Mouse (Mus musculus): ENCODE results near the gene Polq. TPM values are rescaled to one million over a fixed set of nuclear protein-coding genes. Genes with fewer than 3 reads are reported as not detected.
A peak's percentile ranks its signal among the peaks of the same experiment; 100 is the strongest.

Gene Polq
- total and polyA plus RNA-seq, 3 experiments = 19.1 to 27.0 (median 23.6) TPM

DNA sequence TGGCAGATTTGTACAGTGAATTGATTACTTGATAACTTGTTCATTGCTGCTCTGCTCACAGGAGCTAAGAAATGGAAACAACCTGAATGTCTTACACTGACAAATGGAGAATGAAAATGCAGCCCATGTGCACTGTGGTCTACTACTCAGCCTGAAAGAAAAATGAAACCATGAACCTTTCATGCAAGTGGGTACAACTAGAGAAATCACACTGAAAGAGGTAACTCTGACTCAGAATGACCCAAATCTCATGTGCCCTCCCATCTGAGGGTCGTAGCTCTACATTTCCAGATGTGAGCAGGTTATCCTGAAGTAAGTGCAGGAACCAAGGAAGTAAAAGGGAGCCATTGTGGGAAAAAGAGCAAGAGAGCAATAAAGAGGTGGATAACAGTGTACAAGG is 27.8 kb upstream of the Polq start:
- Histone ChIP-seq H3K9ac (ENCODE audit: insufficient read depth, low read depth) (no peak overlapping the region), H3K79me2 (replicated peaks; ENCODE audit: control insufficient read depth, extremely low read depth, insufficient read depth, poor library complexity, severe bottlenecking) (no peaks in the 10 kb centered on the region), H3K36me3 (replicated peaks in 1 of 2; ENCODE audit: control insufficient read depth in 1 of 2, insufficient read depth in 1 of 2, low read length in 1 of 2) (peaks cover 0 to 12% of the 10 kb centered on the region in 2 experiments), H3K9me3 (replicated peaks; ENCODE audit: low read length) (peaks cover 6% of the 10 kb centered on the region), H3K4me3 (replicated peaks in 1 of 3; ENCODE audit: low read depth in 2 of 3, low read length in 2 of 3, poor library complexity in 1 of 3) (no peak overlapping the region), H3K27ac (ENCODE audit: insufficient read depth, low read depth) (no peak overlapping the region), H3K27me3 (replicated peaks) (no peaks in the 10 kb centered on the region), H3K4me2 (ENCODE audit: insufficient read depth, low read depth, poor library complexity, severe bottlenecking) (no peak overlapping the region), H3K4me1 (ENCODE audit: control insufficient read depth in 1 of 2, insufficient read depth in 2 of 2) (peaks cover 14 to 45% of the 10 kb centered on the region in 2 experiments)
- no peak for TF ChIP-seq SMC3 (IDR thresholded peaks at IDR 0.05; ENCODE audit: low read depth, low read length)
- no peak for TF ChIP-seq USF1 (IDR thresholded peaks at IDR 0.05; ENCODE audit: low read depth, low read length)
- no peak for TF ChIP-seq NRF1 (IDR thresholded peaks at IDR 0.05; ENCODE audit: low read depth, low read length)
- TF ChIP-seq POLR2AphosphoS2 (IDR thresholded peaks at IDR 0.05; ENCODE audit: low read depth, low read length) = no peak
- TF ChIP-seq ETS1 (conservative IDR thresholded peaks at IDR 0.05; ENCODE audit: low read depth, low read length) = peak; percentile 15; the same call in 1 of the 2 replicates
- 0 out of 2 replicates have a peak, but pooled peaks have one; percentile 52 for TF ChIP-seq MAFK (IDR thresholded peaks at IDR 0.05; ENCODE audit: insufficient replicate concordance, low read length)
- 0 out of 2 replicates have a peak, but pooled peaks have one; percentile 29 for TF ChIP-seq KAT2A (IDR thresholded peaks at IDR 0.05; ENCODE audit: insufficient replicate concordance, low read length)
- peak; percentile 42; the same call in 1 of the 2 replicates for TF ChIP-seq SIN3A (IDR thresholded peaks at IDR 0.05; ENCODE audit: low read length)
- no peak for TF ChIP-seq ZKSCAN1 (IDR thresholded peaks at IDR 0.05; ENCODE audit: borderline replicate concordance, low read depth, low read length)
- TF ChIP-seq PAX5 (IDR thresholded peaks at IDR 0.05; ENCODE audit: low read length) = no peak
- TF ChIP-seq RAD21 (IDR thresholded peaks at IDR 0.05; ENCODE audit: low read depth, low read length) = no peak
- TF ChIP-seq MEF2A (IDR thresholded peaks at IDR 0.05; ENCODE audit: borderline replicate concordance, low read depth, low read length) = peak; percentile 38; the same call in 1 of the 2 replicates
- peak; percentile 52; the same call in 1 of the 2 replicates for TF ChIP-seq IRF4 (IDR thresholded peaks at IDR 0.05; ENCODE audit: low read depth, low read length)
- TF ChIP-seq ZC3H11A (IDR thresholded peaks at IDR 0.05; ENCODE audit: low read depth, low read length) = no peak
- TF ChIP-seq POLR2A (IDR thresholded peaks at IDR 0.05; ENCODE audit: low read depth, low read length) = no peak
- peak; percentile 48; the same call in 1 of the 2 replicates for TF ChIP-seq EP300 (IDR thresholded peaks at IDR 0.05; ENCODE audit: low read length)
- TF ChIP-seq NELFE (IDR thresholded peaks at IDR 0.05; ENCODE audit: low read depth, low read length) = peak; percentile 33; the same call in 1 of the 2 replicates
- no peak for TF ChIP-seq JUN (IDR thresholded peaks at IDR 0.05; ENCODE audit: insufficient read depth, low read depth, low read length)
- no peak for TF ChIP-seq CHD1 (IDR thresholded peaks at IDR 0.05; ENCODE audit: low read depth, low read length)
- TF ChIP-seq ELF1 (IDR thresholded peaks at IDR 0.05; ENCODE audit: low read depth, low read length) = no peak
- TF ChIP-seq MAZ (IDR thresholded peaks at IDR 0.05; ENCODE audit: low read depth, low read length) = no peak
- TF ChIP-seq HCFC1 (IDR thresholded peaks at IDR 0.05; ENCODE audit: low read depth, low read length) = no peak
- TF ChIP-seq CHD2 (IDR thresholded peaks at IDR 0.05; ENCODE audit: low read length) = 0 out of 2 replicates have a peak, but pooled peaks have one; percentile 45
- peak; percentile 61; the same call in 1 of the 2 replicates for TF ChIP-seq MYC (IDR thresholded peaks at IDR 0.05; ENCODE audit: low read depth, low read length)
- no peak for TF ChIP-seq MXI1 (IDR thresholded peaks at IDR 0.05; ENCODE audit: low read depth, low read length)
- TF ChIP-seq TCF12 (IDR thresholded peaks at IDR 0.05; ENCODE audit: low read depth, low read length) = no peak
- TF ChIP-seq UBTF (IDR thresholded peaks at IDR 0.05; ENCODE audit: low read depth, low read length) = no peak
- TF ChIP-seq MAX (IDR thresholded peaks at IDR 0.05; ENCODE audit: low read length) = peak; percentile 43; the same call in 1 of the 2 replicates
- peak; percentile 55; the same call in 1 of the 2 replicates for TF ChIP-seq JUND (conservative IDR thresholded peaks at IDR 0.05; ENCODE audit: low read depth, low read length)
- no peak for TF ChIP-seq ZMIZ1 (IDR thresholded peaks at IDR 0.05; ENCODE audit: low read depth, low read length)
- no peak for TF ChIP-seq GABPA (IDR thresholded peaks at IDR 0.05; ENCODE audit: insufficient replicate concordance, low read depth, low read length)
- TF ChIP-seq ZNF384 (IDR thresholded peaks at IDR 0.05; ENCODE audit: low read depth, low read length) = no peak
- TF ChIP-seq E2F4 (IDR thresholded peaks at IDR 0.05; ENCODE audit: insufficient replicate concordance, low read depth, low read length) = no peak
- TF ChIP-seq BHLHE40 (IDR thresholded peaks at IDR 0.05; ENCODE audit: low read depth, low read length) = peak; percentile 78
- in situ Hi-C loops (cut with MboI; ENCODE audit: low pct_ligation_motif_present, low pct_unique_long_range_greater_than_20kb, low sequenced_read_pairs) = no loop called here
- no peak for DNase-seq (ENCODE audit: extremely low read depth)
- dilution Hi-C loops (cut with MboI; ENCODE audit: extremely low pct_ligation_motif_present, extremely low pct_unique_long_range_greater_than_20kb, low sequenced_read_pairs) = no loop called here

Measured in CH12.LX (cell line).